ENCODE assay signal across 17 mouse cellular contexts in the genomic region with DNA sequence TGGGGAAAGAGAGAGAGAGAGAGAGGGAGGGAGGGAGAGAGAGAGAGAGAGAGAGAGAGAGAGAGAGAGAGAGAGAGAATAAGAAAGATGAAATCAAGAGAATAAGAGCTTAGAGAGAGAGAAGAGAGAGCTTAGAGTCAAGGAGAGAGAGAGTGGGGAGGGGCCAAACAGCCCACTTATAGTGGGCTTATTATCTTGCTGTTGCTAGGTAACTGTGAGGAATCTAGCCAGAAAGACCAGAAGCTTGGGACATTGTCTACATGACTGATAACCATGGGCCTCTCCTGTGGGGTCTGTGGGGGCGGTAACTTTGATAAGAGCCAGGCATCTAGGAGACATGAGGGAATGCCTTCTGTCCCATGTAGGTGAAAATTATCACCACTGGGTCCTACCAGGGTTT. TPM values are rescaled to one million over a fixed set of nuclear protein-coding genes. Genes with fewer than 3 reads are reported as not detected.
DNase-seq lines count a peak whose midpoint lies in the region; ATAC-seq and TF ChIP-seq lines count a peak whose summit lies in the region.
"Not testable (repeated sequence)": the region's sequence is repeated elsewhere in the genome, so short reads cannot be mapped to it uniquely, and the experiment has no call there.
"Had no signal": no experiment of that assay in that cellular context is flagged by ENCODE, and none has a peak within 500 bp of the region (broad histone marks: within the 10 kb centered on the region; RNA-seq: fewer than 3 reads in every experiment).

No protein-coding gene starts in this region.

- not testable (repeated sequence) for H3K27ac ChIP-seq in liver, embryonic 12.5 days; liver, embryonic 14.5 days; liver, embryonic 16.5 days (ENCODE audit: low read length)

- H3K36me3 ChIP-seq in liver, embryonic 12.5 days; liver, embryonic 14.5 days (replicated peaks; ENCODE audit: control insufficient read depth, insufficient read depth, low read depth); liver, embryonic 16.5 days (ENCODE audit: control insufficient read depth, insufficient read depth): not testable (repeated sequence)

- not testable (repeated sequence) for H3K9me3 ChIP-seq in liver, embryonic 12.5 days (replicated peaks); liver, embryonic 14.5 days (ENCODE audit: control insufficient read depth, low read length); liver, embryonic 16.5 days (replicated peaks; ENCODE audit: control insufficient read depth, low read length)

- H3K4me3 ChIP-seq in liver, embryonic 12.5 days; liver, embryonic 14.5 days (ENCODE audit: insufficient read depth in 1 of 2, low read depth in 2 of 2, low read length in 2 of 2); liver, embryonic 16.5 days (ENCODE audit: low read depth, low read length): not testable (repeated sequence)

- WGBS in liver, embryonic 12.5 days (ENCODE audit: insufficient replicate concordance), result 53% methylated on average over 1 of the region's 1 CpGs
- 44% methylated on average over 1 of the region's 1 CpGs for WGBS in liver, embryonic 14.5 days (ENCODE audit: insufficient replicate concordance)
- WGBS in liver, embryonic 16.5 days (ENCODE audit: insufficient replicate concordance), result 59% methylated on average over 1 of the region's 1 CpGs

- H3K27me3 ChIP-seq in liver, embryonic 12.5 days (replicated peaks); liver, embryonic 14.5 days (ENCODE audit: control insufficient read depth, insufficient read depth, low read length); liver, embryonic 16.5 days (ENCODE audit: control insufficient read depth, insufficient read depth, low read depth, low read length): not testable (repeated sequence)

- H3K9ac ChIP-seq in liver, embryonic 12.5 days; liver, embryonic 14.5 days (replicated peaks); liver, embryonic 16.5 days (ENCODE audit: low read depth, low read length): not testable (repeated sequence)

- TF ChIP-seq EP300 in liver, embryonic 14.5 days (IDR thresholded peaks at IDR 0.05; ENCODE audit: low read depth), result not testable (repeated sequence)

- not testable (repeated sequence) for TF ChIP-seq CTCF in liver, embryonic 14.5 days (IDR thresholded peaks at IDR 0.05; ENCODE audit: low read depth)

- DNase-seq in MEL-GATA-1-ER (ENCODE audit: extremely low read depth, low read depth) (peak; percentile 64), liver (peak; percentile 4)
- peak; percentile 7 for DNase-seq in c-Kit-positive CD71-positive TER-119-positive erythroid progenitor cells, embryonic 14.5 days (ENCODE audit: low spot score)
- DNase-seq in liver, embryonic 14.5 days (ENCODE audit: low read depth in 3 of 3, low spot score in 3 of 3), result not testable (repeated sequence)

- not testable (repeated sequence) for H3K4me1 ChIP-seq in liver, embryonic 12.5 days; liver, embryonic 14.5 days (replicated peaks; ENCODE audit: control insufficient read depth in 2 of 2, insufficient read depth in 2 of 2, low read length in 1 of 2); liver, embryonic 16.5 days (ENCODE audit: control insufficient read depth, low read depth, low read length)

- not testable (repeated sequence) for H3K4me2 ChIP-seq in liver, embryonic 12.5 days; liver, embryonic 14.5 days (ENCODE audit: low read depth); liver, embryonic 16.5 days (ENCODE audit: low read depth, low read length)

- peak; percentile 74 for ATAC-seq in liver, embryonic 12.5 days
- ATAC-seq in liver, embryonic 14.5 days (ENCODE audit: insufficient read depth), result peak; percentile 55; the same call in 1 of the 2 replicates
- ATAC-seq in liver, embryonic 16.5 days (ENCODE audit: low read depth), result peak; percentile 35; the same call in 1 of the 2 replicates

RNA-seq across cellular contexts. Expression of a gene that starts 9.6 kb away (rescaled TPM):
- polyA plus RNA-seq in liver, embryonic 12.5 days (2016; fragmentation: Nextera tagmentation; extraction: Ambion mirVana), result not detected in 2 replicates
- not detected in 2 replicates for polyA plus RNA-seq in liver, embryonic 14.5 days (2012; rRNA removed)
- not detected in 2 replicates for polyA plus RNA-seq in liver, embryonic 14.5 days (2014; fragmentation: Nextera tagmentation; extraction: Ambion mirVana)
- polyA plus RNA-seq in liver, embryonic 16.5 days (2015; fragmentation: Nextera tagmentation; extraction: Ambion mirVana), result not detected in 2 replicates
- polyA plus RNA-seq: adrenal gland, adult 2 months; brain, embryonic 14.5 days; C2C12; embryonic facial prominence, embryonic 11.5 days; embryonic facial prominence, embryonic 13.5 days; erythroblast, embryonic 14.5 days; forebrain, embryonic 10.5 days; forebrain, embryonic 12.5 days; forebrain, embryonic 14.5 days; forebrain, embryonic 16.5 days had no signal

RNA-seq across cellular contexts. Expression of a gene that starts 15.2 kb away (rescaled TPM):
- not detected in 2 replicates for polyA plus RNA-seq in liver, embryonic 12.5 days (2016; fragmentation: Nextera tagmentation; extraction: Ambion mirVana)
- polyA plus RNA-seq in liver, embryonic 14.5 days (2012; rRNA removed), result not detected in 2 replicates
- polyA plus RNA-seq in liver, embryonic 14.5 days (2014; fragmentation: Nextera tagmentation; extraction: Ambion mirVana), result not detected in 2 replicates
- not detected in 2 replicates for polyA plus RNA-seq in liver, embryonic 16.5 days (2015; fragmentation: Nextera tagmentation; extraction: Ambion mirVana)
- polyA plus RNA-seq: adrenal gland, adult 2 months; brain, embryonic 14.5 days; C2C12; embryonic facial prominence, embryonic 11.5 days; embryonic facial prominence, embryonic 13.5 days; embryonic facial prominence, embryonic 15.5 days; erythroblast, embryonic 14.5 days; forebrain, embryonic 10.5 days; forebrain, embryonic 12.5 days; forebrain, embryonic 14.5 days; forebrain, embryonic 16.5 days had no signal
